Mouse (Mus musculus): Measurements from ENCODE around the gene Slc29a4.

The Slc29a4 gene

GRCm38 (mm10) chr5:142728301-142728700 lies 36.0 kb downstream of the Slc29a4 start:
- H3K4me1 ChIP-seq (replicated peaks; ENCODE audit: low read depth, low read length): peaks cover 68% of the 10 kb centered on the region
- H3K27me3 ChIP-seq (ENCODE audit: insufficient read depth, low read length): no peaks in the 10 kb centered on the region
- H3K36me3 ChIP-seq (ENCODE audit: insufficient read depth, low read length): peaks cover 46% of the 10 kb centered on the region
- peaks cover 6% of the 10 kb centered on the region; the same call in 1 of the 2 replicates for H3K9me3 ChIP-seq (ENCODE audit: low read length)
- H3K4me3 ChIP-seq (replicated peaks; ENCODE audit: low read length): peak overlapping the region; percentile 74
- no peak for TF ChIP-seq NANOG (IDR thresholded peaks at IDR 0.05; ENCODE audit: borderline replicate concordance, low read length)
- no peak for TF ChIP-seq CTCF (conservative IDR thresholded peaks at IDR 0.05; ENCODE audit: low read length)
- TF ChIP-seq POU5F1 (IDR thresholded peaks at IDR 0.05; ENCODE audit: borderline replicate concordance, low read length): no peak

GRCm38 (mm10) chr5:142730295-142730694 lies 38.0 kb downstream of the Slc29a4 start:
- Histone ChIP-seq H3K4me3 (replicated peaks; ENCODE audit: low read length) (no peak overlapping the region), H3K9me3 (ENCODE audit: low read length) (peaks cover 8% of the 10 kb centered on the region; the same call in 1 of the 2 replicates), H3K36me3 (ENCODE audit: insufficient read depth, low read length) (peaks cover 63% of the 10 kb centered on the region), H3K27me3 (ENCODE audit: insufficient read depth, low read length) (no peaks in the 10 kb centered on the region), H3K4me1 (replicated peaks; ENCODE audit: low read depth, low read length) (peaks cover 53% of the 10 kb centered on the region)
- no peak for TF ChIP-seq CTCF (conservative IDR thresholded peaks at IDR 0.05; ENCODE audit: low read length)
- TF ChIP-seq NANOG (IDR thresholded peaks at IDR 0.05; ENCODE audit: borderline replicate concordance, low read length): no peak
- no peak for TF ChIP-seq POU5F1 (IDR thresholded peaks at IDR 0.05; ENCODE audit: borderline replicate concordance, low read length)

DNA sequence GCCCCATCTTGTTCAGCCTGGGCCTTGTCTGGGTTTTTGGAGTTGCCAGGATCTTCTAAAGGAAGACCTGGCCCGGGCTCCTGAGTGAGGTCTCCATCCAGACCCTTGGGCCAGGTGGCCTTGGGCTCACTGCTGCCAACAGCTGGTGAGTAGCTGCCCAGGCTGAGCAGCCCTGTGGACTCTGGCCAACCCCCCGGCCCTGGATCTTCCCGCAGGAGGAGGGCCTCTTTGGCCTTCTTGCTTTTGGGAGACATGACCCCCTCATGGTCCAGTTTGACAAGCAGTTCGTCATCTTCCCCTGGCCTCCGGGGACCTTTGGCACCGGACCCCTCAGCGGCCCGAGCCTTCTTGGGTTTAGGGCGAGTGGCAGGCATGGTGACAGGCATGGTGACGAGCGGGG lies 39.6 kb downstream of the Slc29a4 start:
- TF ChIP-seq NANOG (IDR thresholded peaks at IDR 0.05; ENCODE audit: borderline replicate concordance, low read length) (no peak), POU5F1 (IDR thresholded peaks at IDR 0.05; ENCODE audit: borderline replicate concordance, low read length) (no peak), CTCF (conservative IDR thresholded peaks at IDR 0.05; ENCODE audit: low read length) (no peak)
- Histone ChIP-seq H3K36me3 (ENCODE audit: insufficient read depth, low read length) (peaks cover 68% of the 10 kb centered on the region), H3K4me1 (replicated peaks; ENCODE audit: low read depth, low read length) (peaks cover 37% of the 10 kb centered on the region), H3K27me3 (ENCODE audit: insufficient read depth, low read length) (no peaks in the 10 kb centered on the region), H3K9me3 (ENCODE audit: low read length) (peaks cover 8% of the 10 kb centered on the region; the same call in 1 of the 2 replicates), H3K4me3 (replicated peaks; ENCODE audit: low read length) (no peak overlapping the region)

GRCm38 (mm10) chr5:142739941-142740340 lies 47.6 kb downstream of the Slc29a4 start:
- Histone ChIP-seq H3K4me3 (replicated peaks; ENCODE audit: low read length) (no peak overlapping the region), H3K9me3 (ENCODE audit: low read length) (peaks cover 7% of the 10 kb centered on the region; the same call in 1 of the 2 replicates), H3K4me1 (replicated peaks; ENCODE audit: low read depth, low read length) (peaks cover 46% of the 10 kb centered on the region), H3K27me3 (ENCODE audit: insufficient read depth, low read length) (no peaks in the 10 kb centered on the region), H3K36me3 (ENCODE audit: insufficient read depth, low read length) (peaks cover 76% of the 10 kb centered on the region)
- TF ChIP-seq NANOG (IDR thresholded peaks at IDR 0.05; ENCODE audit: borderline replicate concordance, low read length): no peak
- TF ChIP-seq CTCF (conservative IDR thresholded peaks at IDR 0.05; ENCODE audit: low read length): no peak
- no peak for TF ChIP-seq POU5F1 (IDR thresholded peaks at IDR 0.05; ENCODE audit: borderline replicate concordance, low read length)

DNA sequence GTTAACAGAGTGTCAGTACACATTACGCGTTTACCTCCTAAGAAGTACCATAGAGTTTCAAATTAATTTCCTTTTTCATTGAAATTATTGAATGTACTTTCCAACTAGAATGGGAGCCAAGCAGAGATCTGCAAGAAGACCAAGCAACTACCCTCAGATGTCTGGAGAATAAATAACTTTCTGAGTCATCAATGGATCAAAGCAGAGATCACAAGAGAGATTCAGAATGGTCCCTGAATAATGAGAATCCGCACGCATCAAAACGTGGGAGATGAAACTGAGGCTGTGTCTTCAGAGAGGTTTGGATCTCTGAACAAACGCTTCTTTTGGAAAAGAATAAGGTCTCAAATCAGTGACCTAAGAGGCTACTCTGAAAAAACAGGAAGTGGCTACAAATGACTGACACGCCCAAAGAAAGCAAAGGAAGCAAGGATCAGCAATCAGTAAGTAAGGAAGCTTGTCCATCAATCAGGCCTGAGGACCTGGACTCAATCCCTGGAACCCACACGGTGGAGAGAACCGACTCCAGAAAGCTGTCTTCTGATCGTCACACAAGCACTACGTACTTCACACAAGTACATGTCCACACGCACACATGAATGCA lies 54.8 kb downstream of the Slc29a4 start:
- TF ChIP-seq NANOG (IDR thresholded peaks at IDR 0.05; ENCODE audit: borderline replicate concordance, low read length) (no peak), POU5F1 (IDR thresholded peaks at IDR 0.05; ENCODE audit: borderline replicate concordance, low read length) (no peak), CTCF (conservative IDR thresholded peaks at IDR 0.05; ENCODE audit: low read length) (no peak)
- Histone ChIP-seq H3K27me3 (ENCODE audit: insufficient read depth, low read length) (no peaks in the 10 kb centered on the region), H3K4me1 (replicated peaks; ENCODE audit: low read depth, low read length) (peaks cover 50% of the 10 kb centered on the region), H3K36me3 (ENCODE audit: insufficient read depth, low read length) (peaks cover 54% of the 10 kb centered on the region), H3K4me3 (replicated peaks; ENCODE audit: low read length) (no peak overlapping the region), H3K9me3 (ENCODE audit: low read length) (0 out of 2 replicates have a peak, but pooled peaks cover 2% of the 10 kb centered on the region)

DNA sequence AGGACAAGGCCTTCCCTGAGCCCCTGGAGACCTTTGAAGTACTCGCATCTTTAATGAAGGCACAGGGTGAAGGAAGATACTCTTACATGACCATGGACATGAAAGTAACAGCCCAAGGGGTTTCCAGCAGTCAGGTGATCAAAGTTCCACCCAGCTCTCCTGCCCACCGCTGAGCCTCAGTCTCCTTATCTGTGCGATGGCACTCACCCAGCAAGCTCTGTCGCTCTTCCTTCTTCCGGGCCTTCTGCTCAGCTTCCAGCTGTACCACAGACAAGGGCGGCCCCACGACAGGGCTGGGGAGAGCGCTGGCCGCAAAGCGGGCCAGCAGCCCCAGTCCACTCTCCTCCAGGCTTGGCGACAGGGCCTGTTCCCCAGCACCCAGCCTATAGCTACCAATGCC lies 57.9 kb downstream of the Slc29a4 start:
- peaks cover 55% of the 10 kb centered on the region for H3K4me1 ChIP-seq (replicated peaks; ENCODE audit: low read depth, low read length)
- H3K36me3 ChIP-seq (ENCODE audit: insufficient read depth, low read length): peaks cover 38% of the 10 kb centered on the region
- peak overlapping the region; percentile 39 for H3K4me3 ChIP-seq (replicated peaks; ENCODE audit: low read length)
- TF ChIP-seq NANOG (IDR thresholded peaks at IDR 0.05; ENCODE audit: borderline replicate concordance, low read length): no peak
- no peaks in the 10 kb centered on the region for H3K9me3 ChIP-seq (ENCODE audit: low read length)
- no peaks in the 10 kb centered on the region for H3K27me3 ChIP-seq (ENCODE audit: insufficient read depth, low read length)

GRCm38 (mm10) chr5:142752241-142752640 lies 59.9 kb downstream of the Slc29a4 start:
- H3K9me3 ChIP-seq (ENCODE audit: low read length): no peaks in the 10 kb centered on the region
- peaks cover 55% of the 10 kb centered on the region for H3K36me3 ChIP-seq (ENCODE audit: insufficient read depth, low read length)
- H3K4me3 ChIP-seq (replicated peaks; ENCODE audit: low read length): peak overlapping the region; percentile 55
- TF ChIP-seq NANOG (IDR thresholded peaks at IDR 0.05; ENCODE audit: borderline replicate concordance, low read length): no peak
- no peak for TF ChIP-seq POU5F1 (IDR thresholded peaks at IDR 0.05; ENCODE audit: borderline replicate concordance, low read length)
- no peak for TF ChIP-seq CTCF (conservative IDR thresholded peaks at IDR 0.05; ENCODE audit: low read length)
- no peaks in the 10 kb centered on the region for H3K27me3 ChIP-seq (ENCODE audit: insufficient read depth, low read length)
- H3K4me1 ChIP-seq (replicated peaks; ENCODE audit: low read depth, low read length): peaks cover 61% of the 10 kb centered on the region

DNA sequence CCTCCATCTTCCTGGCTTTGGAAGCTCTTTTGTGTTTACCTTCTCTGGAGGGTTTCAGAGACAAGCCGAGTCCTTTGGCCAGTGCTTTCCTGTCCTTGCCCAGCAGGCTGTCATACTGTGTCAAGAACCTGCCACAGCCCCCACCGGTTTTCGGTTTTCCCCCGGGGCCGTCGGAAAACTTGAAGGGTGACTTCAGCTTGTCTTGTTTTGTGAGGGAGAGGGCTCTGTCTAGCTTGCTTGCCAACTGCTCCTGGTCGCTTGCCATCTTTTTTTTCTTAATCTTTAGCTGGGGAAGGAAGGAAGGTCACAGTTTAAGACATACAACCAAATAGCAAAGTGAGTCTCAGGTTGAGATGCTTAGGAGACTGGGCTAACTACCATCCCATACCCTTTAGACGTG lies 67.5 kb downstream of the Slc29a4 start:
- TF ChIP-seq CTCF (conservative IDR thresholded peaks at IDR 0.05; ENCODE audit: low read length): no peak
- TF ChIP-seq POU5F1 (IDR thresholded peaks at IDR 0.05; ENCODE audit: borderline replicate concordance, low read length): no peak
- TF ChIP-seq NANOG (IDR thresholded peaks at IDR 0.05; ENCODE audit: borderline replicate concordance, low read length): no peak
- H3K27me3 ChIP-seq (ENCODE audit: insufficient read depth, low read length): no peaks in the 10 kb centered on the region
- no peak overlapping the region for H3K4me3 ChIP-seq (replicated peaks; ENCODE audit: low read length)
- peaks cover 86% of the 10 kb centered on the region for H3K36me3 ChIP-seq (ENCODE audit: insufficient read depth, low read length)
- peaks cover 41% of the 10 kb centered on the region for H3K4me1 ChIP-seq (replicated peaks; ENCODE audit: low read depth, low read length)
- H3K9me3 ChIP-seq (ENCODE audit: low read length): no peaks in the 10 kb centered on the region
